Mouse (Mus musculus) hindlimb bud, embryonic 11.5 days (tissue): Measurements from ENCODE around the gene Adamts10.

Experiments
- DNase-seq: peaks from one replicate; pipeline ENCODE4 v3.0.0-alpha.2; 2012; ENCODE audit warnings: low read depth, low spot score; ENCODE audit errors: extremely low spot score

The Adamts10 gene

GRCm38 (mm10) chr17:33552964-33553363 lies 29.0 kb downstream of the Adamts10 start:
- no peak for DNase-seq

DNA sequence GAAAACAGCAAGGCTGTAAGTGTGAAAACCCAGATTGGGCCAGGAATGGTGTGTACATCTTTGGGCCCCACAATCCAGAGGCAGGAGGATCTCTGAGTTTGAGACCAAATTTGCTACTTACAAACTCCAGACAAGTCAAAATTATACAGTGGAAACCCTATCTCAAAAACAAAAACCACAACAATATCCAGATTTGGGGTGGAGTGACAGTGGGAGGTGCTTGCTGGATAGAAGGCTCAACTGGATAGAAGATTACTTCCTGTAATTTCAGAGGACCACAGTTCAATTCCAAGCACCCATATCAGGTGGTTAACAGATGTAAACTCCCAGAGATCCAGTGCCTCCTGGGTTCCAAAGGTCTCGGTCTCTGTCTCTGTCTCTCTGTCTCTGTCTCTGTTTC lies 30.5 kb downstream of the Adamts10 start:
- no peak for DNase-seq

DNA sequence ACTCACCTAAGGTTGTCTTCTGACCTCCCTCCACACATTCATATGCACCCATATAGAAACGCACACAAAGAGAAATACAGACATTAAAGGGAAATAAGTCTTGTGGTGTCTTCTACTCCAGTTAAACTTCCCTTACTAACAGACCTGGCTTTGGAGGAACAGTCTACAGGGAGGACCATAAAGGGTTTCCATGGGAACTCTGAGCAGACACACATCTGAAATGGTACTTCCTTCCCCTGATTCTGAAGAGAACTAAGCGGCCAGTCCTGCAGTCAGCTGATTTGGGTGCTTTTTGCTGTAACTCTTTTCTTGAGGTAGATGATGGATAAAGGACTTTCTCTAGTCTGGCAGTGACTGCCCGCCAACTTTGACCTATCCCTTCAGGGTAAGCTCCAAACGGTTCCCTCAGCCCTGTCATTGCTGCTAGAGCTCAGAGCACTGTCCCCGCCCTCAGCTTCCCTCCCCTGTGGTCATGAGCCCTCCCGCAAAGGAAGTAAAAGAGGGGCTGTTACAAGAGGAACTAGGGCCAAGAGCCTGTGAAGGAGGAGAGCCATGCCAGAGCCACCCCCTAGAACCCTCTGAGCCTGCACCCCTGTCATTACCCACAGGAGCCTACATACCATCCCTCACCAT lies 31.3 kb downstream of the Adamts10 start, which contains the start of gene Myo1f:
Gene Myo1f (plus strand): TSS at position 485 of the 633 bp plus-strand sequence.
- DNase-seq = no peak

DNA sequence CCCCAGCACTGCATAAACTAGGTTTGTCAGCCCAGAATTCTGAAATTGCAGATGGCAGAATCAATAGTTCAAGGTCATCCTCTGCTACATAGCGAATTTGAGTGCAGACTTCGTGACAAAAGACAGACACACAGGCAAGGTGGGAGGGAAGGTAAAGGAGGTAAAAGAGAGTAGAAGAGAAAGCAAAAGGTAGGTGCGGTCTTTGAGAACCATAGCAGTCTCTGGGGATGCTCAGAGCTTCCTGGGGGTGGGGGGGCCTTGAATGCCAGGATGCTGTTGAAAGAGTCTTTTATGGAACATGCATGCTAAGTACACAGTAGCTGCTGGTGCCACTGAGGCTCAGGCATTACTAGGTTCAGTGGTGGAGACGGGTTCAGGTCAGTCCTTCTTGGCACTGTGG lies 33.9 kb downstream of the Adamts10 start:
- no peak for DNase-seq

DNA sequence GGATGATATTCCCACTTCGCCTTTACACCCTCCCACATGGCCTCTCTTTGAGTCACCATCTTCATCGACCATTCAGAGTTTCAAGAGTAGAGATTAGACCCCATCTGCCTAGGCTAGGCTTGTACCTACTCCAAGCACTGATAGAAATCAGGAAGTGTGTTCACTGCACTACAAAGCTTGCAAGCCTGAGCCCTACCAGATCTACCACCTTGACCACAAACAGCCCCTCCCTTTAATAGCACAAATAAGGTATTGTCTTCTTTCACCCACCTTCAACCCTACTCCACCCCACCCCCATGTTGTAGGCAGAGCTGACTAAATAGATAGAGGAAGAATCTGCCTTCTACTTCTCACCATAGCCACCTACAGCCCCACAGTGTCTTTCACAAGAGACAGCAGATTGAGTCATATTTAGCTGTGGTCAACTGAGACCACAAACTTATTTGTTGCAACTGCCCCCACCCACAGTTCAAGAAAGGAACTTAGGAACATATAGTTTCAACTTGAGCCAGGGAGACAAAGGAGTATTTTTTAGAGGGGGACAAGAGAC lies 39.6 kb downstream of the Adamts10 start:
- no peak for DNase-seq

- no peak for DNase-seq
Measured at GRCm38 (mm10) chr17:33564599-33564998, 40.6 kb downstream of the Adamts10 start.

DNA sequence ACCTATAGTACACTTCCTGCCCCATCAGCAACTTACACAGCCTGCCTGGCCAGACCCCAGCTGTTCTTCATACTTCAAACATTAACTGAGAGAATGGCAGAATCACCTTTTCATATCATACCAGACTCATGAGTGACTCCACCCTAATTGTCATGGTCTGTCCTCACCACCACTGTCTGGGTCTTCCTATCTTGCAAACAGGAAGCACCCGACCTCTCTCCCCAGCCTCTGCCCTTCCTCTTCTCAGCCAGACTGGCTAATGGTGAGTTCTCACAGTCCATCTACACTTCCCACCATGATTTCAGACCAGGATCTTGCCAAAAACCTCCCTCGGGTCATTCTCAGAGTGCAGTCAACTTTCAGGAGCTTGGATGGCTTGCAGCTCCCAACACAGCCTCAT lies 42.2 kb downstream of the Adamts10 start:
- DNase-seq = no peak

DNA sequence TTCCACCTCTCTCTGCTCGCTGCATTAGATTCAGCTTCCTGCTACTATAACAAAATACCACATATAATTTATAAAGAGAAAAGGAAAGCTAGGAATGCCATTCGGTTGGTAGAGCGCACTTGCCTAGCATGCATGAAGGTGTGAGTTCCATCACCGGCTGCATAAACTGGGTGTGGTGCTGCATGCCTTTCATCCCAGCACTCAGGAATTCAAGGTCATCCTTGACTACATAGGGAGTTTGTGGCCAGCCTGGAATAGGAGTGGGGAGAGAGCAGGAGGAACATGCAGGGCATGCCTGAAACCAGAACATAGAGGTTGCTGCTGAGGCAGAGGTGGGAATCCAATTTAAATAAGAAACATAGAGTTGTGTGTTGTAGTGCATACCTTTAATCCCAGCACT lies 60.1 kb downstream of the Adamts10 start:
- DNase-seq = no peak

- no peak for DNase-seq
Measured at GRCm38 (mm10) chr17:33586011-33586410, 62.0 kb downstream of the Adamts10 start.

- no peak for DNase-seq
Measured at GRCm38 (mm10) chr17:33597271-33597670, 73.3 kb downstream of the Adamts10 start.

GRCm38 (mm10) chr17:33598506-33598905 lies 74.5 kb downstream of the Adamts10 start:
- no peak for DNase-seq

- no peak for DNase-seq
Measured at GRCm38 (mm10) chr17:33599836-33600475, 76.0 kb downstream of the Adamts10 start.

- no peak for DNase-seq
Measured at GRCm38 (mm10) chr17:33600831-33601230, 76.8 kb downstream of the Adamts10 start.

DNA sequence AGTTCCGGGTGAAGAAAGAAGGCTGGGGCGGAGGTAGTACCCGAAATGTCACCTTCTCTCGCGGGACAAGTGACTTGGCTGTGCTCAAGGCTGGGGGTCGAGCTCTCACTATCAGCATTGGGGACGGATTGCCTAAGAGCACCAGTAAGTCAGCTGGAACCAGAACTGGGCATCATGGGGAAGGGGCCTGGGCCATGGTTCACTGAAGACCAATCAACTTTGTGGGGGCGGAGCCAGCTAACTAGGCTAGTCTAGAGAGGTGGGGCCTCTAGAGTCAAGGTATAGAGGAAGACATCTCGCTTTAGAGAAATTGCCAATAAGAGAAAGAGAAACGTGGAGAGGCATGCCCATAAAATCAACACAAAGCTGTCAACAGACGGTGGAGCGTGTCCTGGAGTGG lies 77.9 kb downstream of the Adamts10 start:
- no peak for DNase-seq
